Mouse (Mus musculus) heart, adult 8-10 months (tissue): ENCODE data around the gene Clta. TPM values are rescaled to one million over a fixed set of nuclear protein-coding genes. Genes with fewer than 3 reads are reported as not detected.
A peak's percentile ranks its signal among the peaks of the same experiment; 100 is the strongest.
"Not testable (repeated sequence)": the region's sequence is repeated elsewhere in the genome, so short reads cannot be mapped to it uniquely, and the experiment has no call there.

Experiments used
- DNase-seq: peaks from one replicate; pipeline ENCODE4 v3.0.0; 2022; ENCODE audit warnings: low spot score
- total RNA-seq, 4 experiments: library from RNA; stranded (reverse); gene quantifications; 2 replicates each; pipeline ENCODE4 v1.2.4; 2022

Gene Clta
- total RNA-seq, 4 experiments from 2014 or later, result 67.0 to 78.6 (median 70.5) TPM

- no peak for DNase-seq
Observed at GRCm38 (mm10) chr4:44023681-44024080, 19.4 kb downstream of the Clta start.

- no peak for DNase-seq
Observed at GRCm38 (mm10) chr4:44024241-44024640, 20.0 kb downstream of the Clta start.

- DNase-seq, result no peak
Observed at GRCm38 (mm10) chr4:44025570-44025969, 21.3 kb downstream of the Clta start.

- no peak for DNase-seq
Observed at GRCm38 (mm10) chr4:44028303-44029135, 24.3 kb downstream of the Clta start.

- peak; percentile 44 for DNase-seq
Observed at GRCm38 (mm10) chr4:44029661-44030066, 25.4 kb downstream of the Clta start.

- DNase-seq, result peak; percentile 35
Observed at GRCm38 (mm10) chr4:44031521-44031920, 27.3 kb downstream of the Clta start.

GRCm38 (mm10) chr4:44036455-44036854 is 32.2 kb downstream of the Clta start:
- DNase-seq, result no peak

DNA sequence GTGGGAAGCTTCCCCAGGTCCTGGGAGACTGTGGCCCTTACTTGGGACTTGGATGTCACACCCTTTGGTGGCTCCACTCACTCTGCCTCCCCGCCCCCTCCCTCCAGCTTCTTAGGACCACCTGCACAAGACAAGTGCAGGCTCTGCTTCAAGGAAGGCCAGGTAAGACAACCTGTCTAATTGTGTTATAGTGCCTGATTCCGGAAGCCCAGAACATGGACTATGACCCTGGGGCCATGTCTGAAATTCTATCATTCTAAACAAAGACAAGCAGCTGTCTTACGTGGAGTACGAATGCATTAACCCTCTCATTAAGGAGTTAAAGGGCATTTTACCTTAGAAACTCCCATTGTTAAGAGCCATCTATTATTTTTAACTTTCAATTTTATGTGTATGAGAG is 36.5 kb downstream of the Clta start:
- no peak for DNase-seq

GRCm38 (mm10) chr4:44042429-44042828 is 38.2 kb downstream of the Clta start:
- no peak for DNase-seq

GRCm38 (mm10) chr4:44043182-44043581 is 38.9 kb downstream of the Clta start:
- DNase-seq, result not testable (repeated sequence)

GRCm38 (mm10) chr4:44044685-44045356 is 40.6 kb downstream of the Clta start:
- DNase-seq, result no peak

DNA sequence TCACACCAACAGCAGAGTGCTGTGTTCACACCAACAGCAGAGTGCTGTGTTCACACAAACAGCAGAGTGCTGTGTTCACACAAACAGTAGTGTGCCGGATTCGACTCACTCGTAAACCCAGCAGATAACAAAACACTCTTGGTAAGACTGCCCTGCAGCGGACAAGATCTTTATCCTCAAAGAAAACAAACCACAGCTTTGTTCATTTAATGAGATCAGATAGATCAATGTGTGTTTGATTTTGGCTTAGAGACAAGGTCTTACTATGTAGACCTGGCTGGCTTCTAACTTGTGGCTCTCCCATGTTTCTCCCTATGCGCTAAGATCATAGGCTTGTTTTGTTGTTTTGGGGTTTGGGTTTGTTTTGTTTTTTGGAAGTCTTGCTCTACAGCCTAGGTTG is 41.8 kb downstream of the Clta start:
- DNase-seq, result no peak

GRCm38 (mm10) chr4:44049812-44050211 is 45.6 kb downstream of the Clta start:
- no peak for DNase-seq

- no peak for DNase-seq
Observed at GRCm38 (mm10) chr4:44059674-44060073, 55.4 kb downstream of the Clta start.

GRCm38 (mm10) chr4:44062062-44062461 is 57.8 kb downstream of the Clta start:
- no peak for DNase-seq

GRCm38 (mm10) chr4:44062816-44063215 is 58.6 kb downstream of the Clta start:
- no peak for DNase-seq

- peak; percentile 90 for DNase-seq
Observed at GRCm38 (mm10) chr4:44065355-44066025, 61.2 kb downstream of the Clta start.

DNA sequence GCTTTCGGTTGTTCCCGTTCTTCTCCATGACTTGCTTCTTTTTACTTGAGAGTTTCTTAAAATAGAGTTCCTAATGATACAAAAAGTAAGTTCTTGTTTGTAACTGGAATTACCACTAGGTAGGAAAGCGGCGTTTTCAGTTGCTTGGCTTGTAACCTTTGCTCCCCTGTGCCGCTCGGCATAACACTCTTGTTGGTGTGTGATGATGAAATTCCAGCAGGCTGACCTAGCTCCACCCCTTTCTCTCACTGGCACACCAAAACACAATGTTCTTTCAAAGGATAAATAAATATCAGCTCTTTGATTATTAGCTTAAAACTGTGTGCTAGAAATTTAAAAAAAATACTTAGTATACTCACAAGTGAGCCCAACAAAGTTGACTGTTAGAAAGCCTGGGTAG is 62.6 kb downstream of the Clta start:
- DNase-seq, result no peak

DNA sequence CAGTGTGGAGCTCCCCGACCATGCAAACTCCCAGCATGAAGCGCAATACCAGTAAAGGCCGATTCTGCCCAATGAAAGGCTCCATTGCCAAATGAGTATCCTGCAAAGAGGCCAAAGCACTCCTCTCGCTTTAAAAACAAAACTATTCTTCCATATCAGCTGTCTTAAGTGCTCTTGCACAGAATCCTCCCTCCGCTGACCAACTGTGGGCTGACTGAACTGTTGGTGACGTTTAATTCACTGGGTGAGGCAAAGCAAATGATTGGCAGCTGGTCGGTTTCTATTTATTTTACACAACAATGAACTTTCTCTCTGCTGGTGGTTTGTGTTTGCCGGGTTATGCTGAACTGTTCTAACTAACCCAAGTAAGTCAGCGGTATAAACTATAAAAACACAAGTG is 64.5 kb downstream of the Clta start:
- no peak for DNase-seq

DNA sequence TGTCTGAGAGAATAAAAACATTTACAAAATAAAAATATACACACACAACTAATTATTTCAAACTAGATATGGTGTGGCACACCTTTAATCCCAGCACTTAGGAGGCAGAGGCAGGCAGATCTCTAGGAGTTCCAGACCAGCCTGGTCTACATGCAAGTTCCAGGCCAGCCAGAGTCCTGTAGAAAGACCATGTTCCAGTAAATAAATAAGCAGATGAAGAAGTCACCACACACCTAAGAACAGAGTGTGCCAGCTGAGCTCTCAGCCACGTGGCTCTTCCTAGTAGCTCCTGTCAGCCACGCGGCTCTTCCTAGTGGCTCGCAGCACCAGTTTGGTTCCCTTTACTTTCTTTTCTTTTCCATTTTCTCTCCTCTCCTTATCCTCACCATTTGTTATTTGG is 65.2 kb downstream of the Clta start:
- DNase-seq, result no peak

GRCm38 (mm10) chr4:44070641-44071040 is 66.4 kb downstream of the Clta start:
- DNase-seq, result no peak

DNA sequence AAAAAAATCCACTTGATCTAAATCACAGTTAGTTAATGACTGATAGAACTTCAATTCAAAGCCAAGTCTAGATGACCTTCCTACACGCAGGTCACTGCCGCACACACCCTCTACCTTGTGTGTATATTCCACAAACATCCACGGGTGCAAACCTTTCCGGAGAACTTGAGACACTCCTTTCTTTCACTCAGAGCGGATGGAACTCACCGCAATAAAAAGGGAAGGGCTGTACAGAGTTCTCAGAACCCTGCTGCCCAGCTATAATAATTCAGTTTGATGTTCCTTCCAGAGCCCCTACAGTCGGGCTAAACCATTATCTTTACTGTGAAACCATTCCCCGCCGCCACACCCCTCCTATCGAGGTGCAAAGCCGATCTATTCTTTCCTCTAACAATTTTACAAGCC is 67.5 kb downstream of the Clta start:
- DNase-seq, result no peak
